Mouse (Mus musculus) liver (tissue): Measurements from ENCODE around the gene Socs7.
"Not testable (repeated sequence)": the region's sequence is repeated elsewhere in the genome, so short reads cannot be mapped to it uniquely, and the experiment has no call there.

Experiments
- DNase-seq: peaks from one replicate; pipeline ENCODE4 v3.0.0-alpha.2; 2020; ENCODE audit warnings: mixed read lengths

The Socs7 gene

GRCm38 (mm10) chr11:97361948-97362648 lies at the start of gene Socs7:
TSS of gene Socs7 (plus strand) at chr11:97362551.
- peak; percentile 95 for DNase-seq

DNA sequence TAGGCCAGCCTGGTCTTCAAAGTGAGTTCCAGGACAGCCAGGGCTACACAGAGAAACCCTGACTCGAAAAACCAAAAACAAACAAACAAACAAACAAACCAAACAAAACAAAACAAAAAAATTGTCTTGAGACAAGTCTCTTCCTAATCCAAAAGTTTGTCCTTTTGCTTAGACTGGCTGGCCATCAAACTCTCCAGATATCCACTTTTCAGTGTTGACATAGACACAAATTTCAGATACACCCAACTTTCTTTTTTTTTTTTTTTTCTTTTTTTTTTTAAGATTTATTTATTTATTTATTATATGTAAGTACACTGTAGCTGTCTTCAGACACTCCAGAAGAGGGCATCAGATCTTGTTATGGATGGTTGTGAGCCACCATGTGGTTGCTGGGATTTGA lies 49.5 kb upstream of the Socs7 start:
- DNase-seq: not testable (repeated sequence)

GRCm38 (mm10) chr11:97314110-97314509 lies 48.2 kb upstream of the Socs7 start:
- no peak for DNase-seq

GRCm38 (mm10) chr11:97314751-97315503 lies 47.4 kb upstream of the Socs7 start:
- DNase-seq: no peak

GRCm38 (mm10) chr11:97315504-97316503 lies 46.5 kb upstream of the Socs7 start, which contains the start of gene Mrpl45:
TSS of gene Mrpl45 (plus strand) at chr11:97315716.
- peak; percentile 99 for DNase-seq

- DNase-seq: no peak
Measured at GRCm38 (mm10) chr11:97321197-97321596, 41.2 kb upstream of the Socs7 start.

GRCm38 (mm10) chr11:97321894-97322600 lies 40.3 kb upstream of the Socs7 start:
- DNase-seq: not testable (repeated sequence)

- no peak for DNase-seq
Measured at GRCm38 (mm10) chr11:97325224-97325623, 37.1 kb upstream of the Socs7 start.

DNA sequence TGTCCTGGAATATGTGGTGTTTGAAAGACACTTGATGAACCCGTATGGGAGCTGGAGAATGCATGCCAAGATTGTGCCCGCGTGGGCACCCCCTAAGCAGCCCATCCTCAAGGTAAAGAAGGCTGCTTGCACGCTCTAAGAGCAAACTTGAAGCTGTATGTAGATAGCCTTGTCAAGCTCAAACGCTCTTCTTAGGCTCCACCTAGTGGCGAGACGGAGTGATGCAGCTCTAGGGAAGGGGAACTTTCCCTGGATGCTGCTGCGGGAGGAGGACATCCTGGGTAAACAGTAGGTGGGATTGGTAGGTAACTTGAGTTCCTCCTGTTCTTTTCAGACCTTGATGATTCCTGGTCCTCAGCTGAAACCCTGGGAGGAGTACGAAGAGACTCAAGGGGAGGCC lies 34.2 kb upstream of the Socs7 start:
- peak; percentile 70 for DNase-seq

DNA sequence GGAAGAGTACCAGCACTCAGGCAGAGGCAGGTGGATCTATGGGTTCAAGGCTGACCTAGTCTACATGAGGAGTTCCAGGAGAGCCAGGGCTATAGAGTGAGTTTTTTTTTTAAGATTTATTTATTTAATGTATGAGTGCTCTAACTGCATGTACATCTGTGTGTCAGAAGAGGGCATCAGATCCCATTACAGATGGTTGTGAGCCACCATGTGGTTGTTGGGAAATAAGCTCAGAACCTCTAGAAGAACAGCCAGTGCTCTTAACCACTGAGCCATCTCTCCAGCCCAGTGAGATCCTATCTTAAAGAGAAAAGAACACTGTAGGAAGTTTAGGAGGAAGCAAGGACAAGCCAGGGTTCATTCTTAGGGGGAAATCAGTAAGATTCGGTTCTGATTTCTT lies 32.0 kb upstream of the Socs7 start:
- DNase-seq: no peak

- no peak for DNase-seq
Measured at GRCm38 (mm10) chr11:97331231-97332190, 30.8 kb upstream of the Socs7 start.

- DNase-seq: peak; percentile 38
Measured at GRCm38 (mm10) chr11:97333044-97333443, 29.3 kb upstream of the Socs7 start.

DNA sequence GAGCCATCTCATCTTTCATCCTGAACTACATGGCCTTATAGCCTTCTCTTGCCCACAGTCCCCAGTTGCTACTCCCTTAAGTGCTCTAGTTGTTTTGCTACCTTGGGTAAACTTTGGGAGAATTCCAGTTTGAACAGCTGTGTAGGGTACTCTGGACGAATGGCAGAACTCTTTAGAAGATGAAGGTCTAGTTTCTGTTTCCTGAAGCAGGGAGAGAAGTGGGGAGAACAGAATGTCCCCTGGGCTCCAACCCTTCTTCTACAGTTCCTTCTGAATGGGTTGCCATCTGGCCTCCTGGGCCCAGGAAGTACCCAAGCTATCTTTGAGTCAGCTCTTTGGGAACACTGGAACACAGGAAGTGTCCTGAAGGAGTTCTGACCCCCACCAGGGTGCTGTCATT lies 28.5 kb upstream of the Socs7 start:
- no peak for DNase-seq

- peak; percentile 1 for DNase-seq
Measured at GRCm38 (mm10) chr11:97334400-97334799, 28.0 kb upstream of the Socs7 start.

- DNase-seq: peak; percentile 2
Measured at GRCm38 (mm10) chr11:97336238-97336637, 26.1 kb upstream of the Socs7 start.

DNA sequence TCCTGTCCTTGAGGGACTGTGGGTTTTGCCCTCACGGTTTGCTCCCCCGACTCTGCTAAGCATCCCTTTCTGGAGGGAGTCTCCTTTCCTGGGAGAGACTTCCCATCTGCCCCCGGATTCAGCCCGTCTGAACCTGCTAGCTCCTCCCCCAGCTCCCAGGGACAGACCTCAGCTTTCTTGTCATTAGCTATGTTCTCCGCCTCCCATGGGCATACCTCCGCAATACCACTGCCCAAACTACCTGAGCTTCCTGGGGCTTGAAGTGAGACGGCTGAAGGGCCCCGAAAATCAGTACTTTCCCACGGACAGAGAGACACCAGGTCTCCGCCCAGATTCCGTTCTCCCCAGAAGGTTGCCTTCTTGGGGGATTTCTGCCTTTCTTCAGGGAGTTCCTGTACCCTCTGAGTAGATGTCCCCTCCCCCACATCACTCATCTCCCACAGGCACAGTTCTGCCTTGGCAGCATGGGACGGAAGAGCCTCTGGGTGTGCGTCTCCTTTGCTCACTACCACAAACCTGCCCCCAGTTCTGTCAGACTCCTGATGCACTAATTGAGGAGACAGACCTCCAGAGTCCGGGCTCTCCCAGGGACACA lies 25.5 kb upstream of the Socs7 start:
- peak; percentile 2 for DNase-seq

DNA sequence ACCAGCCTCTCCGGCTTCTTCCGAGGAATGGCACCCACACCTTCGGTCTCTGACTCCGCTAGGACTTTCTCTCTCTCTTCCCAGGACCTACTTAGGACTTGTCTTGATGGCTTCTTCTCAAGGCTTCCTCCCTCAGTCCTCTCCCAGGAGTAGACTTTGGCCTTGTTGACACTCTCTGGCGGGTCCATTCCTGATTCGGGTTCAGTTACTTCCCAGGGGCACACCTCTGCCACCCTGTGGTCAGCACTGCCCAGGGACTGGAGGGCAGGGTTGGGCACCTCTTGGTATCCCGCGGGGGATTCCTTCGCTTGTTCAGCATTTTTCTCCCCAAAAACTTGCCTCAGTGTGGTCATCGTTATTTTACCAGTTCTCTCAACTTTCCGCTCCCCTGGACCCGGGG lies 25.0 kb upstream of the Socs7 start:
- DNase-seq: peak; percentile 2

DNA sequence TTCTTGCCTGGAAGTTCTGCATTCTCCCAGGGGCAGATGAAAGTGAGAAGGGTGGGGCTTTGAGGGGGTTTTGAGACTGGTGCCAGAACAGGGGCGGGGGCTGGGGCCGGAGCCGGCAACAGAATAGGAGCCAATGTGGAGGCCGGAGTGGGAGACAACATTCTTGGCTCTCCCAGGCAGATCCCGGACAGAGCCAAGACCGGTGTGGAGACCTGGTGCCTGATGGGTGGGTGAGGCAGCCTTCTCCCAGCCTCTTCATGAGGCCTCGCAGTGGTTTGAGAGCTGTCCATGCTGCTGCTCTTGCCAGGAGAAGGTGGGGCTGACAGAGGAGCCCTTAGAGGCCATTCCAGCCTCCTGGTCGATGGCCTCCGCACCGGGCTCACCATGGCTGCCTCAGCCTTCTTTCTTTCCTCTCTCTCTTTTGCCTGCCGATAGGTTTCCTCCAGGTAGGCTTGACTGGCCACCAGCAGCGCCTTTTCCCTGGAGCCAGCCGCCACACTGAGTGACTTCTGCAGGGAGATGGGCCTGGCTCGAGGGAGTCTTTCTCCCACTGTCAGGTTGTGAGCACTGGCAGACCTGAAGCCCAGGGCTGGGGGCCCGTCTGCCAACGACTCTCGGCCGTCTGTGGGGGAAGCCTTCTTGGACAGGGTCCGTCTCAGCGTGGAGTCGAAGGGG lies 23.9 kb upstream of the Socs7 start:
- DNase-seq: peak; percentile 24

GRCm38 (mm10) chr11:97338977-97339315 lies 23.4 kb upstream of the Socs7 start:
- DNase-seq: no peak

DNA sequence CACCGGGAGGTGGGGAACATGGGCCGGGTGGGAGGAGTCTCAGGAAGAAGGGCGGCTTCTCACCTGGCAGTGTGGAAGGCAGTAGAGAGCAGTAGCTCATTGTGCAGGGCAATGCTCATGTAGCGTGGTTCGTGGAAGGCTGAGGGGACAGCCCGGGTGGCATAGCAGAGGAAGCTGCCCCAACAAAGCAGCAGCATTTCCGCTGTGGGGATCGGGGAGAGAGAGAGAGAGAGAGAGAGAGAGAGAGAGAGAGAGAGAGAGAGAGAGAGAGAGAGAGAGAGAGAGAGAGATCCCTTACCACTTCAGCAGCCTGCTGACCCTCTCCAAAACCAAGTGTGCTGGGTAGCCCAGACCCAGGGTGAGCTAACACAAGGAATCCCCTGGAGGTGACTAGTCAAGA lies 19.2 kb upstream of the Socs7 start:
- peak; percentile 3 for DNase-seq
